Mouse (Mus musculus) fat pad, adult 2 months (tissue): Measurements from ENCODE around the gene Mucl1.
"Not testable (repeated sequence)": the region's sequence is repeated elsewhere in the genome, so short reads cannot be mapped to it uniquely, and the experiment has no call there.

Experiments used
- DNase-seq: peaks from one replicate; pipeline ENCODE4 v3.0.0-alpha.2; 2011; ENCODE audit warnings: low read depth, low spot score; ENCODE audit errors: extremely low read depth

The Mucl1 gene

GRCm38 (mm10) chr15:103755369-103755768, at the start of gene Mucl1:
TSS of gene Mucl1 (minus strand) at chr15:103755469.
- DNase-seq: no peak

GRCm38 (mm10) chr15:103766836-103767235, 11.6 kb upstream of the Mucl1 start:
- DNase-seq: not testable (repeated sequence)

GRCm38 (mm10) chr15:103716861-103717260, 38.4 kb downstream of the Mucl1 start:
- not testable (repeated sequence) for DNase-seq
